Mouse (Mus musculus) layer of hippocampus, adult 9-11 months (tissue): ENCODE measurements around the gene Epop.

ENCODE experiments used
- DNase-seq: peaks from one replicate; pipeline ENCODE4 v3.0.0; 2022

Gene Epop

DNA sequence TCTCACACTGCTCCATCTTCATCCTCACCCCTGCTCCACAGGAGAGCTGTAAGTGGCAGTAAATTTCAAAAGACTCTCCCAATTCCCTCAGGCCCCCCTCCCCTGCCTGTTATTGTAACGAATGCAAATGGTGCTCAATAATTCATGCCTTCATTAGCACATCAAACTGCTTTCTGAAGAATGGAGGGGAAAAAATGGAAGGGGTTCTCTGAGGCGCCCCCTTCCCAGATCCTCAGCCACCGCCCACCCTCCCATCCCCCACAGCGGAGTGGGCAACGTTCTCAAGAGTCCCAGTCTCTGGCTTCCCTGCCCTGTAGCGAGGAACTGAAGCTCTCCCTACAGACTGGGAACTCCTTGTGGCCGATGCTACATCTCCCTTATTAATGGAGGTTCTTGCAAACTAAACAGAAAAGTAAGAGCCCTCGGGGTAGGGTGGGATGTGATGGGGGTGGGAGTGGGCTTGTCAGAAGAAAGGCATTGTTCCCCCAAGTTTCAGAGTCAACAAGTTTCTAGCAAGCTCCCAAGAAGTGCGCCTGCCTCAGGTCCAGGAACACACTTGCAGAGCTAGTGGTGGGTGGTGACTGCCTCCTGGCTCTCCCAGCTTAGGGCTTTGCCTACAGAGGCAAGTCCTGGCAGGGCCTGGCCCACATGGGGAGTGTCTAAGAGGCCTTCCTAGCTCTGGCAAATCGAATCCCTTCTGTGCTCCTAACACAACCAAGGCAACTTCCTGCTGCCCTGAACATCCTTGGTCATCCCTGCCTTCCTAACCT is 50.2 kb downstream of the Epop start:
- no peak for DNase-seq

DNA sequence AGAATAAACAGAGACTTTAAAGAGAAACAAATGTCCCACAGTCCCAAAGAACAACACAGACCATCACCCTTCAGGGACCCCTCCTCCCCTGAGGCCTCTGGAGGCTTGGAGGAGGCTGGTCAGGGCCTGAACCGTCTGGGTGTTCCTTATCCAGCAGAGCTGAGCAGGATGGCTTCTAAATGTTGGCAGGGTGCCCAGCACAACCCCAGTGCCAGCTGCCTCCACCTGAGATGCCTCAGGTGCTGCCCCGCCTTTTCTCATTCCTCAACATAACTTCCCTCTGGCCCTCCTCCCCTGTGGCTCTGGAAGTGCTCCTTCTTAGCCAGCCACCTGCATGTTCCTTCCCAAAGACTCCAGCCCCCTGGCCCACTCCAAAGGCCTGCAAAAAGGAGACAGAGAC is 51.2 kb downstream of the Epop start:
- no peak for DNase-seq
